In the genomic region with DNA sequence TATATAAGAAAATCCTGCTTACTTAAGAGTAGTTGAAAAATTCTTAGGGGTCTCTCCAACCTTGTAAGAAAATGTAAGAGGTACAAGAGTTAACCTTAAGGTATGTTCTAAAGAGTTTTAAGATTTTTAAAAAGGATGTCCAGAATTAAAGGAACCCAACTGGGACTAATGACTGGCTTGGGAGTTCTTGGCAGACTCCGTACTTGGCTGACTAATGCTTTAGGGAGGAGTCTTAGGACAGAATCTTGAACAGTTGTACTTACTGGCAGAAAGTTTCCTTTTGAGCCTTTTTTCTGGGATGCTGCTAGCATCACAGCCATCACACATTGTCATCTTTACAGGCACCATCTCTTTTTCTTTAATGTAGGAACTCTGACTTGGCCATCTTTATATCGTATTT, we compare ENCODE assay signal across 25 mouse cellular contexts. TPM values are rescaled to one million over a fixed set of nuclear protein-coding genes. Genes with fewer than 3 reads are reported as not detected.
DNase-seq lines count a peak whose midpoint lies in the region; ATAC-seq and TF ChIP-seq lines count a peak whose summit lies in the region.
"Had no signal": no experiment of that assay in that cellular context is flagged by ENCODE, and none has a peak within 500 bp of the region (broad histone marks: within the 10 kb centered on the region; RNA-seq: fewer than 3 reads in every experiment).

No protein-coding gene starts in this region.

- 91% methylated on average over 2 of the region's 2 CpGs for WGBS in heart, embryonic 10.5 days
- 64% methylated on average over 2 of the region's 2 CpGs for WGBS in lung, embryonic 14.5 days

- H3K4me2 ChIP-seq in lung, embryonic 14.5 days = no peak overlapping the region
- H3K4me2 ChIP-seq: embryonic facial prominence, embryonic 13.5 days; hindbrain, embryonic 15.5 days; liver, embryonic 11.5 days; neural tube, embryonic 13.5 days had no signal

- H3K4me3 ChIP-seq in heart, embryonic 10.5 days = no peak overlapping the region
- H3K4me3 ChIP-seq in lung, embryonic 14.5 days (ENCODE audit: low read depth, low read length) = no peak overlapping the region
- H3K4me3 ChIP-seq: embryonic facial prominence, embryonic 13.5 days; gastrocnemius, adult 2 months; hindbrain, embryonic 15.5 days; limb, embryonic 10.5 days; midbrain, embryonic 10.5 days; neural tube, embryonic 13.5 days had no signal

- peak; percentile 39 for DNase-seq in adrenal gland, postnatal 10 days
- no peak for DNase-seq in adrenal gland, adult 2 months
- peak; percentile 32 for DNase-seq in heart, postnatal 4 days
- DNase-seq in heart, embryonic 10.5 days (ENCODE audit: low spot score) = no peak
- peak; percentile 72 for DNase-seq in lung, embryonic 14.5 days
- DNase-seq in lung, postnatal 4 days = no peak
- DNase-seq in Muller cell, postnatal 12 days (ENCODE audit: inconsistent ontology term) = peak; percentile 34
- DNase-seq in cerebellum, postnatal 4 days (ENCODE audit: low spot score in 2 of 2) = no peak
- DNase-seq: cerebellum, adult 9-11 months; gastrocnemius, adult 2 months; right cerebral cortex, adult 18-20 months had no signal

- no peaks in the 10 kb centered on the region for H3K9me3 ChIP-seq in heart, embryonic 10.5 days
- H3K9me3 ChIP-seq in lung, embryonic 14.5 days (ENCODE audit: low read depth, low read length) = no peaks in the 10 kb centered on the region
- H3K9me3 ChIP-seq: embryonic facial prominence, embryonic 13.5 days; G1E; hindbrain, embryonic 15.5 days; limb, embryonic 10.5 days; midbrain, embryonic 10.5 days; neural tube, embryonic 13.5 days had no signal

- TF ChIP-seq CTCF in lung, embryonic 14.5 days (IDR thresholded peaks at IDR 0.05; ENCODE audit: low read depth) = no peak

- ATAC-seq in lung, embryonic 14.5 days (ENCODE audit: insufficient read depth) = no peak
- ATAC-seq: CD4-positive, CD25-positive, alpha-beta regulatory T cell, adult 4 months; forebrain, embryonic 16.5 days; intestine, postnatal 0 days had no signal

- H3K36me3 ChIP-seq in heart, embryonic 10.5 days = peaks cover 25% of the 10 kb centered on the region
- peaks cover 24% of the 10 kb centered on the region for H3K36me3 ChIP-seq in lung, embryonic 14.5 days (ENCODE audit: insufficient read depth)

- H3K27ac ChIP-seq in heart, embryonic 10.5 days = no peak overlapping the region
- H3K27ac ChIP-seq in lung, embryonic 14.5 days (ENCODE audit: low read depth) = no peak overlapping the region
- H3K27ac ChIP-seq: embryonic facial prominence, embryonic 13.5 days; hindbrain, embryonic 15.5 days; limb, embryonic 10.5 days; midbrain, embryonic 10.5 days; neural tube, embryonic 13.5 days had no signal

- no peaks in the 10 kb centered on the region for H3K27me3 ChIP-seq in heart, embryonic 10.5 days (ENCODE audit: insufficient read depth, poor library complexity, severe bottlenecking)
- H3K27me3 ChIP-seq in lung, embryonic 14.5 days (ENCODE audit: insufficient read depth, low read length) = no peaks in the 10 kb centered on the region
- H3K27me3 ChIP-seq: embryonic facial prominence, embryonic 13.5 days; hindbrain, embryonic 15.5 days; neural tube, embryonic 13.5 days had no signal

- peaks cover 12% of the 10 kb centered on the region for H3K4me1 ChIP-seq in heart, embryonic 10.5 days
- H3K4me1 ChIP-seq in lung, embryonic 14.5 days (ENCODE audit: insufficient read depth) = 0 out of 2 replicates have a peak, but pooled peaks cover 10% of the 10 kb centered on the region

- no peak overlapping the region for H3K9ac ChIP-seq in lung, embryonic 14.5 days
- H3K9ac ChIP-seq: embryonic facial prominence, embryonic 13.5 days; hindbrain, embryonic 15.5 days; neural tube, embryonic 13.5 days had no signal

RNA-seq across cellular contexts. Expression of gene Agrp, which starts 3.3 kb away (rescaled TPM):
- 1 to 10 TPM in 1 of 2 experiments, under 1 TPM in 1; 0.97 to 1.3 TPM for total RNA-seq in adrenal gland, postnatal 10 days (2021)
- total RNA-seq in adrenal gland, adult 2 months (2021) = 1 to 10 TPM; 2.3 to 2.4 TPM
- polyA plus RNA-seq in adrenal gland, adult 2 months (2012; rRNA removed) = 1.5 and 2.6 TPM in 2 replicates
- total RNA-seq in heart, postnatal 4 days (2021) = not detected
- 0.31 and 0.35 TPM in 2 replicates for polyA plus RNA-seq in heart, embryonic 10.5 days (2016; fragmentation: Nextera tagmentation; extraction: Ambion mirVana)
- 0.69 and 0.89 TPM in 2 replicates for polyA plus RNA-seq in lung, embryonic 14.5 days (2014; fragmentation: Nextera tagmentation; extraction: Ambion mirVana)
- total RNA-seq: G1E; granulocyte monocyte progenitor cell, adult 5-6 weeks; layer of hippocampus, postnatal 10 days; left cerebral cortex, adult 8-10 months had no signal
- polyA plus RNA-seq: G1E; heart, embryonic 16.5 days; liver, embryonic 11.5 days had no signal

RNA-seq across cellular contexts. Expression of gene Ctcf, which starts 4.1 kb away (rescaled TPM):
- 10 to 100 TPM; 53.0 to 62.3 TPM for total RNA-seq in adrenal gland, postnatal 10 days (2021)
- 10 to 100 TPM; 51.5 to 53.4 TPM for total RNA-seq in adrenal gland, adult 2 months (2021)
- polyA plus RNA-seq in adrenal gland, adult 2 months (2012; rRNA removed) = 14.5 and 15.6 TPM in 2 replicates
- 10 to 100 TPM; 59.1 to 63.2 TPM for total RNA-seq in heart, postnatal 4 days (2021)
- polyA plus RNA-seq in heart, embryonic 10.5 days (2016; fragmentation: Nextera tagmentation; extraction: Ambion mirVana) = 70.3 and 103 TPM in 2 replicates
- polyA plus RNA-seq in lung, embryonic 14.5 days (2014; fragmentation: Nextera tagmentation; extraction: Ambion mirVana) = 127 and 129 TPM in 2 replicates

RNA-seq across cellular contexts. Expression of gene Ripor1, which starts 35.5 kb away (rescaled TPM):
- total RNA-seq in adrenal gland, postnatal 10 days (2021) = 10 to 100 TPM; 30.4 to 34.5 TPM
- total RNA-seq in adrenal gland, adult 2 months (2021) = 10 to 100 TPM; 23.2 to 37.3 TPM
- polyA plus RNA-seq in adrenal gland, adult 2 months (2012; rRNA removed) = 29.8 and 33.0 TPM in 2 replicates
- total RNA-seq in heart, postnatal 4 days (2021) = 10 to 100 TPM; 51.1 to 51.5 TPM
- polyA plus RNA-seq in heart, embryonic 10.5 days (2016; fragmentation: Nextera tagmentation; extraction: Ambion mirVana) = 34.8 and 37.3 TPM in 2 replicates
- polyA plus RNA-seq in lung, embryonic 14.5 days (2014; fragmentation: Nextera tagmentation; extraction: Ambion mirVana) = 32.1 and 33.7 TPM in 2 replicates

RNA-seq across cellular contexts. Expression of gene Carmil2, which starts 45.6 kb away (rescaled TPM):
- 1 to 10 TPM; 3.6 to 4.5 TPM for total RNA-seq in adrenal gland, postnatal 10 days (2021)
- total RNA-seq in adrenal gland, adult 2 months (2021) = 1 to 10 TPM; 2.0 to 2.9 TPM
- polyA plus RNA-seq in adrenal gland, adult 2 months (2012; rRNA removed) = 3.3 and 4.2 TPM in 2 replicates
- under 1 TPM; 0.41 TPM for total RNA-seq in heart, postnatal 4 days (2021)
- 0.31 and 0.63 TPM in 2 replicates for polyA plus RNA-seq in heart, embryonic 10.5 days (2016; fragmentation: Nextera tagmentation; extraction: Ambion mirVana)
- polyA plus RNA-seq in lung, embryonic 14.5 days (2014; fragmentation: Nextera tagmentation; extraction: Ambion mirVana) = 0.70 and 1.1 TPM in 2 replicates

Comparison
In these comparisons a context has a peak if more than half of its experiments do, and no peak if none do; other contexts are left out.
1. DNase-seq: peak in adrenal gland, postnatal 10 days (single experiment), heart, postnatal 4 days (single experiment), lung, embryonic 14.5 days (single experiment) and Muller cell, postnatal 12 days (single experiment); none in adrenal gland, adult 2 months (single experiment), heart, embryonic 10.5 days (single experiment), lung, postnatal 4 days (0 of 2) and cerebellum, postnatal 4 days (0 of 2).